Mouse (Mus musculus) CD4-positive, CD25-positive, alpha-beta regulatory T cell, adult 2 months (primary cell): ENCODE results near the gene Rtkn2.

Experiments
- DNase-seq: peaks from one replicate; pipeline ENCODE4 v3.0.0-alpha.2; 2012; ENCODE audit warnings: low read depth, low spot score

Rtkn2 gene

DNA sequence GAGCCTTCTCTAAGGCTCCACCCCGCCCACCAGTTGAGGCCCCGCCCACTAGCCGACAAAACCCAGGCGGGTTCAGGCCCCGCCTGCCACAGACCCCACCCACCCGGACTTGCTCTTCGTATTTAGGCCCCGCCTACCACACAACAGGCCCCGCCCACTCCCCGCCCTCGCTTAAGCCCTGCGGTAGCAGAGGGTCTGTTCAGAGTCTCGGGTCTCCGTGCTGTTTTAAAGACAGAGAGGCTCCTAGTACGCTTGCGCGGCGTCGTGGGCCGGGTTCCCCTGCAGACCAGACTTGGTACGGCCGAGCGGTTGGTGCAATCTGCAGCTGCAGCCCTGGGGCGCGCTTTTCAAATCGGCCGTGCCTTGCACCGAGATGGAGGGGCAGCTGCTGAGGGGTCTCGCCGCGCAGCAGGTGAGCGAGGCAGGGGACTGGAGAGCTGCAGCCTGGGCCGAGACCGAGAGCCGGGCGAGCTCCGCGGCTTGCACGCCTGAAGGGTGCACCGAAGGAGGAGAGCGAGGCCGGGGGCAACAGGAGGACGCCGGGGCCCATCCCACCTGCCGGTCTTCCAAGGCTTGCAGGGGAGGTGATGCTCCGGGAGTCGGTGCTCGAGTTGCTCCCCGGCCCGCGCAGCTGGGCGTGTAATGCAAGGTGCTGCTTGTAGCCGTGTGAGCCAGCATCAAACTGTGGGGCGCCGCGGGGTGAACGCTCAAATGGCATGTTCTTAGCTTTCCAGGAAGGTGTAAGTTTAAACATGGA lies at the start of gene Rtkn2:
Gene Rtkn2 (plus strand): TSS at position 170 of the 757 bp plus-strand sequence.
- peak; percentile 92 for DNase-seq

DNA sequence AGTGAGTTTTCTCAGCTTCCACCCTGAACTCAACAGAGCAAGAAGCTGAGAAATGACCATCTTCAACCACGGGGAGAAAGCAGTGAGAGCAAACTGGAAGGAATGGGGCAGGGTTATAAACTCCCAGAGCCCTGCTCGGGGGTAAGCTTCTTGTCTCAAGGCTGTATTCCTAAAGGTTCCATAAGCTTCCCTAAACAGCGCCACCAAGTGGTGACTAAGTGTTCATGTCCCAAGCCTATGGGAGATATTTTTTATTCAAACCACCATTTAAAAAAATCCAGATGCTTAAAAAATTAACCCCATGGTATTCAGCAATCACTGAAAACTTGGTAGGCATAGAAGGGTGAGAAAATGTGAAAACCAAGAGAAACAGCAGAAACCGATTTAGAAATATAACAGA lies 48.0 kb upstream of the Rtkn2 start:
- DNase-seq = no peak

DNA sequence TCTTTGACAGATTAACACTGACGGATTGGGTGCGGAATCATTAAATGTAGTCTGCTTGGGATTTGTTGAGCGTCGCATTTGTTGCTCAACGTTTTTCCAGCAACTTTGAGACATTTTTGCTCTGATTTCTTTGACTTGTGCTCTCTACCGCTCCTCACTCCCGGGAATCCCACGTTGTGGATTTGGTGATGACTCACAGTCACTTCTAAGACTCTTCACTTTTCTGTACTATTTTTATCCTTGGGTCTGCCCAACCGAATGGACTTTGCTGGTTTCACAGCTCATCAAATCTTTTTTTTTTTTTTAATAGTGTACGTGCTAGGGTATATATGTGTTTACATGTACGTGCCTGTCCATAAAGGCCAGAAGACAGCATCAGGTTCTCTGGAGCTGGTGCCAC lies 46.6 kb upstream of the Rtkn2 start:
- no peak for DNase-seq

DNA sequence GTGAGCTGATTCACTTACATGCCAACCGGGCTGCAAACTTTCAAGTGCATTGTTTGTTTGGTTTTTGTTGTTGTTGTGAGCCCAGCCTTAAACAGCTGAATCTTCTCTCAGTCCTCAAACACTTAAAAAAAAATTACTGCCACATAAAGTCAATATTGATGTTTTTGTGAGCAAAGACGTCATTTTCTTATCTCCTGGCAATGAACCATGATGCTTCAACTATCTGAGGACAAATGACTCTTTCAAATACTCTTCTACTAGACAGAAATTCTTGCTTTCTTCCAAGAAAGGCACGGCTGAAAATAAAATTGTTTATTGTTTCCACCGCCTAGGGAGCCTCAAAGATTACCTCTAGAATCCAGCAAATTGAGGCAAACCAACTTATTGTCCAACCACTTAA lies 42.4 kb upstream of the Rtkn2 start:
- DNase-seq = no peak

DNA sequence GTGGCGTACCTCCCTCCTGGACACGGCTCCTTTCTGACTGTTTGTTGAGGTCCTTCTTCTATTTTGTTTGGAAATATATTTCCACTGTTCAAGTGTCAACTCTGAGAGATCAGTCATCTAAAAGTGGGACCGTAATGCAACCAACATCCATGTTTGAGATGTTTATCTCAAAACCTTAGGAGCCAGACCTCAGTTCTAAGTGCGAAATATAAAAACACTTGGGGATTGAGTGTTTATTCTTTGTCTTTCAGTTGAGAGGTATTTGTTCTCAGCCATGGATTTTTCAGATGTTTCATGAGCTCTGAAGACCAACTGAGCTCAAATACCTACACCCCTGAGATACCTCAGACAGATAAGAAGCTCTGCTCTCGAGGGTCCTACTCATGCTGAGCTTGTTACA lies 41.6 kb upstream of the Rtkn2 start:
- no peak for DNase-seq

DNA sequence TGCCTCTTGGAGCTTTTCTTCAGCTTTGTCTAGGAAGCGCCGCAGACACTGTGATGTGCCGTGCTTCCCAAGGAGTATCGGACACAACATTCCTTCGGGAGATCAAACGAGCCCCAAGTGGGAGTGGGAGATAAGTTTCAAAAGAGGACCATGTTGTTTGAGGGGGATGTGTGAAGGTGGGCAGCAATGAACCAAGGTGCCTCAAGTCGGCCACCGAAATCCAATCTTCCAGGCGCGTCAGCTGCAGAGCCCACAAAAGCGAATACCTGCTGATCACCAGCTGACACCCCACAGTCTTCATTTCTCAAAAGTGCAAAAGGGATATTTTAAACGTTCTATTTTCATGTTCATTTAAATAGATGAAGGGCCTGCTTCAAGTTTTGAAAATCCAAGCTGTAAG lies 39.8 kb upstream of the Rtkn2 start:
- no peak for DNase-seq

DNA sequence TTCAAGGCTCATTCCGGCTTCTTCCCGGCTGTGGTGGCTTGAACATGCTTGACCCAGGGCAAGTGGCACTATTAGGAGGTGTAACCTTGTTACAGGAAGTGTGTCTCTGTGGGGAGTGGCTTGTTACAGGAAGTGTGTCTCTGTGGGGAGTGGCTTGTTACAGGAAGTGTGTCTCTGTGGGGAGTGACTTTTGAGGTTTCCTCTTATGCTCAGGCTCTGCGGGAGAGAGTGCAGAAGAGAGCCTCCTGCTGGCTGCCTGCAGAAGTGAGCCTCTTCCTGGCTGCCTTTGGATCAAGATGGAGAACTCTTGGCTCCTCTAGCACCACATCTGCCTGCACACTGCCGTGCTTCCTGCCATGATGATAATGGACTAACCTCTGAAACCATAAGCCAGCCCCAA lies 35.9 kb upstream of the Rtkn2 start:
- DNase-seq = peak; percentile 29

DNA sequence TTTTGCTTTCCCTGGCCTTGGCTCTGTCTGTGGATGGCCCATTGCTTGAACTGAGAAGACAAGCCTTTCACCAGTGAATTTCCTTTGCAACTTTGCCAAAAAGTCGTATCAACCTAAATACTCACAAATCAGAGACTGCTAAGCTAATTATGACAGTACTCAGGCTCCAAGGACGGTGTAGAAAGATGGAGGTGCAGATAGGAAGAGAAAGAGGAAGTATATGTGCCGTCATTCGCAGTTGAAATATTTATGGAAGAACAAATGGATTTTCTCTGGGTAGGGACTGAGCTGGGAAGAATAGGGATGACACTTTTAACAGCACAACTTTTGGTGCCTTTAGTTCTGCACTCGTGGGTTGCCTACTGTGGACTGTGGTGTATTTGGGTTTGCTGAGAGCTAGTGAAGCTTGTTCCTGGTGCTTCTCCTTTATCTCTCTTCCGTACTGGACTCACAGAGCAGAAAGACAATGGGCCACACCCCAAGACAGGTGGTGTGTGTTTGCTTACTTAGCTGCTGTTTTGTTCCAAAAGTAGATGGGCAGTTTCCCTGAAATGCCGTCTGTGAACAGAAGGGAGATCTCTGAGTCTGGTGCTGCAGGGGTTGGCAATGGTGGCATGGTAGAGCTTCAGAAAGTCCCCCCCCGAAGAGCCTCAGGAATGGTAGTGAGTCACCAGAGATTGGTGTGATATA lies 29.2 kb upstream of the Rtkn2 start:
- DNase-seq = no peak

DNA sequence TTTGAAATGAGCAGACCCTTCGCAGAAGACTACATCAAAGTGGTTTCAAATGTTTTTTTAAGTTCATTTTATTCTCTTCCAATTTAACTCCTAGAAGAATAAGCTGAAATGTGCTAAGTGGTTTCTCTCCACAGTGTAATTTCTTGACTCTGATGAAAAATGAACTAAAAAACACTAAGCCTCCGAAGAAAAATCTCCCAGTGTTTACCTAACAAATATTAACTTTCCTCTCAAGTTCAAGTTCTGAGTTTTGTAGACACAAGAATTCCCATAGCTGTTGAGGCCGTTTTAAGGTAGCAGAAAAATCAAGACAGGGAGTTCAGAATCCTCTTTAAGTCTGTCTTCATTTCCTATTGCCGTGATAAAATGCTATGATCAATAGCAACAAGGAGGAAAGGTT lies 27.7 kb upstream of the Rtkn2 start:
- no peak for DNase-seq

DNA sequence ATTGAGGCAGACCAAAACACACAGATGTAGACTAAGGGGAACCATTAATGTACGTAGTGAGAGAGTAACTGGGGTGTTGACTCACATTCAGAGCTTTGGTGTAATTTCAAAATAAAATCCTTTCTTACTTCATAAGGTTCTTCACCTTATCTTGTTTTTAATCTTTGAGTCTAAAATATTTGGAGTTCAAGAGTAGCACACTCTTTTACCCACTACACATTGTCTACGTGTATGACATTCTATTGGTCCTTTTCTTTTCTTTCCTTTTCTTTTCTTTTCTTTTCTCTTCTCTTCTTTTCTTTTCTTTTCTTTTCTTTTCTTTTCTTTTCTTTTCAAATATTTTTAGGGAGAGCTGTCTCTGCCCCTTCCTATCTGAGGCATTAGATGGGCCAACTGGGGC lies 23.4 kb upstream of the Rtkn2 start:
- DNase-seq = no peak

DNA sequence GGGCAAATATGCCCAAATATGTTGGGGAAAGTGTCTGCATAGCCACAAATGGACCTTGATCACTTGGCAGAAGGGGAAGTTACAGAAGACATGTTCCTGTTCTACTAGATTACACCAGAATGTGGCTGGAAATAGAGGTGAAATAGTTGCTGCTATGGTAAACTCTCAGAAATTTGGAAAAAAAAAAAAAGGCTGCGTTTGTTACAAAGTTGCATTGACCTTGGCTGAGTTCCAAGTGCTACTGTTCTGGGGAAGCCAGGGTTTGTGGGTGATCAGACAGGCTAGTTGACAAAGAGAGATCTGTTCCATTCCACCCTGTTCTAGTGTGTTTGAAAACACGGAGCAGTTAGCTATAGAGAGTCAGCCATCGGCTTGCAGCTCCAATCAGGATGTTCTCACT lies 19.4 kb upstream of the Rtkn2 start:
- no peak for DNase-seq

DNA sequence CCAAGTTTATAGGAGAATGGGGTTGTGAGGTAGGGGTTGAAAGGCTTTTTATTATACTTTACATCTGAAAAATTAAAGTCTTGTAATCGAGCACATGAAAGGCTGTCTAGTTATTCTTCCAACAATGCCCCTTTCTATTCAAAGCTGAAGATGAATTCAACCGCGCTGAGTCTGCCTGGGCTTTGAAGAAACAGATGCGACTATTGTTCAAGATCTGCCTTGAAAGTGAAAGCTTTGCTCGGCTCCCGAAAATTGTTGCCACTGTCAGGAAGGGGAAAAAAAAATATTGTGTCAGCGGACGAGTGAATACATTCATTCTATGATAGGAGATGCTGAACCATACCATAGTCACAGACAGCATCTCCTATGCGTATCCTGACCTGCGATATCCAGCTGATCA lies 16.9 kb upstream of the Rtkn2 start:
- DNase-seq = no peak

DNA sequence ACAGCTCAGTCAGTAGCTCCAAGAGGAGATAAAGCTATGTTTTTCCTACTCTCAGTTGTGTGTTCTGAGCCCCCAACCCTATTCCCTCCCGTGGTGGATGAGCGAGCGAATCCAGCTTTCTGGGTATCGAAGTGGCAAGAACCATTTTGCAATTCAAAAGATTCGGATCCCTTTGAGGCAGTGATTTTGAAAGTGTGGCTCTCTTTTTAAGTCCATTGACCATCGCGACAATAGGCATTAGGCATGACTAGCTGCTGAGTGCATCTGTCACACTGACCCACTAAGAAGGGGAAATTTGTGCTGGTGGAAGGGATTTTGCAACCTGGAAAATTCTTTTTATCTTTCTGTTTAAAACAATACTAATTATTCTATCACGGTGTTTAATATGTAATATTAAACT lies 15.3 kb upstream of the Rtkn2 start:
- DNase-seq = no peak

DNA sequence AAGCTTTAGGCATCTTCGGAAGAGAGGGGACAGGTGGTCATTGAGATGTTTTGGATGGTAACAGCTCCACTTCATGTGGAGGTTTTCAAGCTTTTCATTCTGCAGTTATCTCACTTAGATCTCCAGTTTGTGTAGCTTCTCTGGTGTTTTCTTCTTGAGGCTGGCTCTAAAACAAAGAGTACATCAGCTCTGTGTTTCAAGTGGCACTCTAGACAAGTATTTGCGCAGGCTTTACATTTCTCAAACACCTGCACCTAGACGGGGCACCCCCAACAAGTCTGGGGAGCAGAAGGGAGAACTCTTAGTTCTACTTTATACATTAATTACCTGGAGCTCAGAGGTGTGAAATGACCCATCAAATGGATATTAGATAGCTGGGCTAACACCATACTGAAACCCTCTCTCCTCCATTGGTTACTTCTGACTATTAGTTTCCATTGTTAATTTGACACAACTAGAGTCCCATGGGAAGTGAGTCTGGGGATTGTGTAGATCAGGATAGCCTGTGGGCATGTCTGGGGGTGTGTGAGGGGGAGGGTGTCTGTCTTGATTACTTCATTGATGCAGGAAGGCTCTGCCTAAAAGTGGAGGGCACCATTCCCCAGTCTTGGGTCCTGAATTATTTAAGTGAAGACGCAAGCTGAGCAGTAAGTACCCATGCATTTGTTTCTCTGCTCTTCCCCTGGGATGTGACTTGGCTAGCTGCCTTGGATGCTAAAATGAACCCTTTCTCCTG lies 14.0 kb upstream of the Rtkn2 start:
- DNase-seq = no peak

DNA sequence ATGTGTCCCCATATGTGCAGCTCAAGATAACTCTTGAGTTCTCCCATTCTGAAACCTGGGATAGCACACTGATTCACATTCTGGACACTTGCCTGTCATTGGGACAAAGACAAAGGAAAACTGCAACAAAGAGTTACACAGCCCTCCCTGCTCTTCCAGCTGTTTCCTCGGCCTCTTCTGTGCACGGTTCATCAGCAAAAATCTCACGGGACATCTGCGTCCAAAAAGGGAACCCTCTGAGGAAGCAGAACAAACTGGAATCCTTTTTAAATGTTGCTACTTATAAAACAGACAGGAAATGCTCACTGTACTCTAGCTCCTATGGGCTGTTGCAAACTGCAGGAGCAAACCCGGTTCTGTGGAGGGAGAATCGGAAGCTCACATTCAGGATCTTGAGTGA lies 13.3 kb upstream of the Rtkn2 start:
- no peak for DNase-seq

DNA sequence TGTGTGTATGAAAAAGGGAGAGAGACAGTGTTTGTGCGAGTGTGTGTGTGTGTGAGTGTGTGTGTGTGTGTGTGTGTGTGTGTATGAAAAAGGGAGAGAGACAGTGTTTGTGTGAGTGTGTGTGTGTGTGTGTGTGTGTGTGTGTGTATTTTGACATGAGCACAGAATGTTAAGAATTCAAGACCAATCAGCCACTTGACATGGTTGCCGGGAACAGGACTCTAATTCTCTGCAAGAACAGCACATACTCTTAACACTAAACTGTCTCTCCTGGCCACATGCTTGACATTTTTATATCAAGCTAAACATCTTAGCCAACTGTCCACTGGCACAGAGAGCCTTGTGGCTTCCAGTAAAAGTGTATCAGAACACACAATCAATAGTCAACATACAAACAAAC lies 12.4 kb upstream of the Rtkn2 start:
- no peak for DNase-seq

DNA sequence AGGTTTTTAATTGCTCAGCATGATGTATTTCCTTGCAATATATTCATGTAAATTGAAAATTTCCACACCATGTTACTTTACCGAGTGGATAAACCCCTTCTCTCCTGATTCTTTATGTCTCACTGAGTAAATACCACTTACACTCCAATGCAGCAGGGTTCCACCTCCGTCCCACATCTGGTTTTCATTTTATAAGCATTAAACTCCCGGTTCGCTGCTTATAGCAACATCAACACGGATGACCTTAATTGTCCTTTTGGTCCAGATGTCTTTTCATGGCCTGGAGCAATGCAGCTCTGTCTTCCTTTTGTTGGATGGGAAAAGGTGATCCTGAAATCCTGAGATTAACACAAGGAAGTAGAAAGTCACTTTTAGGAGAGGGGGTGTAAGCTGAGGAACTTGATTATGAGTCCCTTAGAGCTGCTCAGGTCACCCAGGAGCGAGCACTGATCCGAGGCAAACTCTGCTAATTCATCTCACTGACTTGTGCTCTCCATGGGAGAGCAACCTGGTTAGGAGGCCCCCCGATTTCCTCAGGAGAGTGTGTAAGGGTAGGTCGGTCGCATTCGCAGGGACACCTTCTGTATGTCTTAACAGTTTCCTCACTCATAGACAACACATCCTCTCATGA lies 8.1 kb upstream of the Rtkn2 start:
- DNase-seq = no peak

DNA sequence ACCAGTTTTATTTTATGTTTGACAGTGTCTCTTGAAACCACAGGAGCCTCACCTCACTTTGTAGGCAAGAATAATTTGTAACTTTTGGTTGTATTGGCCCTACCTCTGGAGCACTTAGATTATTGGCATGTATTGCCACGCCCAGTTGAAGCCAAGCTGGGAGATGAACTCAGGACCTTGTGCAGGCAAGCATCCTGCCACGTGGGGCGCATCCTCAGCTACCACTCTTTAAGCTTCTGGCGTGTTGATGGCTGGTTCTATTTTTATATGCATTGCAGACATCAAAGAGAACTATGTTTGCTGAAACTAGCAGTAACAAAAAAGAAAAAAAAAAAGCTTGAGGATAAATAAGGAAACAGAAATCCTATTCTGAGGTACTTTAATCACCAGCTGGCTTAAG lies 2.1 kb upstream of the Rtkn2 start:
- DNase-seq = peak; percentile 64

DNA sequence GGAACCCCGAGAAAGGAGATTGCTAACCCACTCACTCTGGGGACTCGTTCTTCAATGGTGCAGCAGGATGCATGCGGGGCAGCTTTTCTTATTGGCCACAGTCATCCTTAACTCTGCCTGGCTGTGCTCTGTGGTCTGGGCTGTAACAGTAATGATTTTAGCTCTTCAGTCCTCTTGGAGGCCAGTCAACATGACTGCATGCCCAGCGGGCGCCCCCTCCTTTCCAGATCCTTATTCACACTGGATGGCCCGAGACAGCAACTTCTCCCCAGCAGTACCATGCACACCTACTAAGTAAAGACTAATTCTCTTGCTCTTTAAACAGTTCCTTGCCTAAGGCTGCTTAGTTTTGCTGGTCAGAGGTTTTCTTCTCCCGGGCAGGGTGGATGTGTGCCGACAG lies 4.4 kb downstream of the Rtkn2 start:
- DNase-seq = no peak

DNA sequence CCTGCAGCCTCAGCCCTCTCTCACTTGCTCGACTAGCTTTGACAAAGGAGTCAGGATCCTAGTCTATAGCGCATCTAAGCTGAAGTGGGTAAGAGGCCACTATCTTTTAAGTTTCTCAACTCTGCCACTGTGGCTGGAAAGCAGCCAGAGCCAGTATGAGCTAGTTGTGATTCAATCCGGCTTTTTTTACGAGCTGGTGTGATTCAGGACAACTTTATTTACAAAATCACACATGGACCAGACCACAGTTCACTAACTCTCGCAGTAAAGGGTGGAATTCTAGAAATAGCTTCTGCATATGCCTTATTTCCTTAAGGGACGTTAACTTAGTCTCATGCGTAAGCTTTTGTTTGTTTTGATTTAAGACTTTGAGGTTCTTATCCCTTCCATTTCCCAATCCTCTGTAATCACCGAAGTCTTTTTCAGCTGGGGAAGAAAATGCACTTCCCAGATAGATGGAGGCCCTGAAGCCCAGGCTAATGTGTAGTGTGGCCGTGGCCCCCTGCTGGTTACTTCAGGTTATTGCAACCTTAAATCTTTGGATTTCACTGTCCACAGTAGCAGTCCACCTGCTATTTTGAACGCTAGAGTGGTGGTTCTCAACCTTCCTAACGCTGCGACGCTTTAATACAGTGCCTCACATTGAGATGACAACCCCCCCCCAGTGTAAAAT lies 5.0 kb downstream of the Rtkn2 start:
- DNase-seq = peak; percentile 74

DNA sequence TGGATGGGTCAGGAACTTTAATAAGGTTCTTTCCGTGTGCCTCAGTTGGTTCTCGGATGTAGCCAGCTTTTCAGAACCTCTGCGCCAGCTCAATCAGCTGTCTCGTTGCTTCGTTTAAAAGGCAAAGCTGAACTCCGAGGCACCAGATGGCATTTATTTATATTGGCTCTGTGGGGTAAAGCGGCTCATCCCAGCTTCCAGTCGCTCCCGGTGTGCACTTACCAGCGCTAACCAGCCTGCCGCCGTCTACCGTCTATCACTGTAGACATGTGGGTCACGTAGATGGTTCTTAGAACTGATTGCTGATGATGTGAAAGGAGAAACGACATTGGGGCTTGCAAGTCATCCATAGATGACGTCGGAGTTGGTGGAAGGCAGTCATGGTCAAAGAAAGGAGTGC lies 5.7 kb downstream of the Rtkn2 start:
- DNase-seq = no peak

DNA sequence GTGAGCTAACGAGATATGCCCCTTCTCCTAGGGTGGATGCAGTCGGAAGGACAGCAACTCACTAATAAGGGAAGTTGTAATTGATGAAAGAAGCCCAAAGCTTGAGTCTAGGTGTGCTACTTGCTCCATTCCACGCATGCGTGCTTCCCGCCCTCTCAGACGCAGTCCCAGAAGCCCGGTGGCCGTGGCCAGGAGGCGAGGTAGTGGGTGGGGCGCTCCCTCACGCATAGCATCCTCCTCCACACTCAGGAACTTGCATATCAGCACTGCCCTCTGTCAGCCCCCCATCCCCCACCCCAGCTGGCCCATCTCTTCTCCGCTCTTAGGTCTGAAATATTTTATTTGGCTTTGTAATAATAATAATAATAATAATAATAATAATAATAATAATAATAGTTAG lies 16.0 kb downstream of the Rtkn2 start:
- DNase-seq = no peak
